Mouse (Mus musculus) right cerebral cortex, postnatal 10 days (tissue): ENCODE measurements at regions not wholly inside any gene's neighbourhood (a gene's known extent, or its start where the extent isn't known, plus 50 kb on each side); places are given as distances from the start of the nearest gene placed in this dataset.

Experiments used
- DNase-seq, 2 experiments: peaks; one replicate each; pipeline ENCODE4 v3.0.0; 2021; ENCODE audit warnings: low spot score in 2 of 2

DNA sequence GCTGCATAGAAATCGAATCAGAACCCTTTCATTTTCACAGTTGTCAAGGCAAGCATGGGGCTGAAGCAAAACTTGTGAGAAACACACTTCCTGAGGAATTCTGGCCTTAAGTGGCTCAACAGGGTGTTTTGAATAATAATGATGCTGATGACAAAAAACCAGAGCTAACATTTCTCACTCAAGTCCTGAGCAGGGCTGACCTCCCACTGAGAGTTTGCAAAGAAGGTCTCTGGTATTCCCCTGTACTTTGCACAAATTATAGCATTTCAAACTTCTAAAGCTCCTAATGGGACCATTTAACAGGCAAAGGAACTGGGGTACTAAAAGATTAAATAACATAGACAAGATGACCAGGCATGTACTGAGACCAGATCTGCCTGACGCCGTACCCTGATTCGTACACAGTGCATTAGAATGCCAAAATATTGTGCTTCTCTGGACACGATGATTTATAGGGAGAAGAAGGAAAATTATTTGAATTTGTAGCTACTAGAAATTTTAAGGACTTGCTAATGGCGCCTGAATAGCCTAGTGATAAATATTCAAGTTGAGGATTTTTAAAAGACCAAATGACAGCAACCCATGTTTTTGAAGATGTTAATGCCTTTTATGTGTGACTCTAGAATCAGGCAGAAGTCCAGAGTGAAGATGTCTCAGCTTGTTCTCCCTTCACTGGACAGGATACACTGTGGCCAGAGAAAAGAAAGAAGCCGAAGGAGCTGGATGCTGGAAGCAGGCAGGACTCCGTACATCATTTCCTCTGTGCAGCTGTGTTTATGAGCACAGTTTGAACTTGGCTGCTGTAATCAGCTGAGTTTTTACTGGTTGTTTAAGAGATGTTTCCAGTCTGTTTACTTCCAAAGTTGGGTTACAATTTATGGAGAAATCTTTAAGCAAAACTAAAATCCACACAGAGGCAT lies 1056.7 kb downstream of the Fam19a2 start:
- no peak for DNase-seq

DNA sequence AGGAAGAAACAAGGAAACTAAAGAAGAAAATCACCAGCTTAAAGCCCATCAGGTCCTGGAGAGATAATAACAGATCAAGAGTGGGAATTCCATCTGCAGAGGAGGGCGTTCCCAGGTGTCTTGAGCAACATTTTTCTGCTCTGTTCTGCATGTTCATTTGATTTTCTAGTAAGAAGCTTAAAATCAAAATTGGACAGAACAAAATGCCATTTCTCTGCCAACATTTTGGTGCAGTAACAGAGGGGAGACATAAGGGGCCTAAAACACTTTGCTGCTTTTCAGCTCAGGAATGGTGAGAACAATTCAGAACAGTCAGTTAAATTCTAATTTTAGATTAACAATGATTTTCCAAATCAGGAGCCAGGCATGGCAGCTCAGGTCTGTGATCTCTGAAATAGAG lies 1056.8 kb downstream of the Slc16a7 start:
- no peak for DNase-seq

GRCm38 (mm10) chr10:124338923-124339322 lies 1050.3 kb downstream of the Slc16a7 start:
- no peak for DNase-seq

DNA sequence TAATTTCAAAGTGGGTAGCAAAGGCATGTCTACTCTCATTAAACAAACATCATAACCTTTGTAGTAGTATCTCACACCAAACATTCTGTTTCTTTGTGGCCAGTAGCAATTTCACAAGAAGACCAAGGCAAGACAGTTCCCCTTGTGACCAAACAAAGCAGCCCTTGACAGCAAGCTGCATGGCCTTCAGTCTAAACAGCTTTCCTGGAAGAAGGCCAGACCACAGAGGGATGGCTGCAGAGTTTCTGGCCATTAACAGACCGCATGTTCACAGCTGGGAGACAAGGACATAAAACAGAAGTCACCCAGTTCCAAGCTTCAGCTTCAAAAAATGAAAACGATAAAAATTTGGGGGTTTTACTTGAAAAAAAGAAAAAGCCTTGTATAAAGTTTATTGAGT lies 1040.0 kb downstream of the Slc16a7 start:
- peak; percentile 47 to 48 for DNase-seq

- DNase-seq: no peak
Observed at GRCm38 (mm10) chr10:124362795-124363194, 1026.5 kb downstream of the Slc16a7 start.

DNA sequence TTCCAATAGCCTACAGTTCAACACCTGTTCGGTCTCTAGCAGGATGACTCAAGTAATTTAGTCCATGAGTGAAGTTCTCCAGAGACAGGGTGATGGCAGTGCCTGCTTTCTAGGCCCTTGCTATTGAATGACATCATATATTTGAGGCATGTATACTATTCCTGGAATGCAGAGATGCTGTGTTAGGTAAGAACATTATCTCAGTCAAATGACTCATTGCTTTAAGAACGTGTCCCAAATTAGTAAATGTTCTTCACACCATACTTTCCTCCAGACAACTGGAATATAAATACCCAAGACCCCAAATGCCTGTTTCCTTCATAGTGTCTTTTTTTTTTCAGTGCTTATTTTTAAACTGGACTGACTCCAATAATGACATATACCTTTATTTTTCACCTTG lies 1018.3 kb downstream of the Slc16a7 start:
- DNase-seq: no peak

- no peak for DNase-seq
Observed at GRCm38 (mm10) chr10:124402647-124403046, 986.6 kb downstream of the Slc16a7 start.

- no peak for DNase-seq
Observed at GRCm38 (mm10) chr10:124409633-124410032, 979.6 kb downstream of the Slc16a7 start.

DNA sequence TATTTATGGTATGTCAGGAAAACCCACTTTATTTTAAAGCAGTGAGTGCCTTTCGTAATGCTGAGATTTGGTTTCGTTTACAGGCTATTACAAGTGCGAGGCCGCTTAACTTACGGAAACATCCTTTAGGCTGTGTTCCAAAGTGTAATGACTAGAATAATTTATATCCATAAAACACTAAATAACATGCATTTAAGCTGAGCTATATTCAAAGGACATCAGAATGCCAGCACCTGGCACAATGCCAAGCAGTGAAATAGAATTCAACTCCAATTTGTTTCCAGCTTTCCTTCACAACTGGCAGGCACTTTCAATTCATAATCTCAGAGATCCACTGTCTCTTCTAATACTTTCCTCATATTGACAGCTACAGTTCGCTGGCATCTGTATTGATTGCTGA lies 972.7 kb downstream of the Slc16a7 start:
- DNase-seq: peak; percentile 26 to 34

- DNase-seq: no peak
Observed at GRCm38 (mm10) chr10:124423418-124423817, 965.8 kb downstream of the Slc16a7 start.
